Mouse (Mus musculus): ENCODE results near the gene C2cd2. TPM values are rescaled to one million over a fixed set of nuclear protein-coding genes. Genes with fewer than 3 reads are reported as not detected.
"Not testable (repeated sequence)": the region's sequence is repeated elsewhere in the genome, so short reads cannot be mapped to it uniquely, and the experiment has no call there.

Gene C2cd2
- 10 to 100 TPM; 27.0 to 29.6 TPM for total RNA-seq (2021)
- long read RNA-seq, experiment 1, full-length matches to known transcripts: 19 of 27 reads
- long read RNA-seq, experiment 1, partial matches to known transcripts: 0 of 27 reads
- long read RNA-seq, experiment 1, other reads (novel, unspliced or antisense): 8 of 27 reads
- long read RNA-seq, experiment 2, full-length matches to known transcripts: 4 of 10 reads
- long read RNA-seq, experiment 2, partial matches to known transcripts: 1 of 10 reads
- long read RNA-seq, experiment 2, other reads (novel, unspliced or antisense): 5 of 10 reads

- DNase-seq: peak; percentile 97 to 98
Observed at GRCm38 (mm10) chr16:97962151-97962948, at the start of gene C2cd2, which contains the start of gene Zbtb21. Gene C2cd2 (minus strand): TSS chr16:97962598. Gene Zbtb21 (minus strand): TSS chr16:97962622.

GRCm38 (mm10) chr16:97997383-97997731 is 35.0 kb upstream of the C2cd2 start:
- not testable (repeated sequence) for DNase-seq

GRCm38 (mm10) chr16:97996616-97997382 is 34.4 kb upstream of the C2cd2 start, which contains the start of gene B230307C23Rik:
Gene B230307C23Rik (plus strand): TSS chr16:97997315.
- DNase-seq: peak; percentile 91 to 93

- DNase-seq: peak; percentile 72 to 81
Observed at GRCm38 (mm10) chr16:97995849-97996615, 33.6 kb upstream of the C2cd2 start.

- DNase-seq: not testable (repeated sequence)
Observed at GRCm38 (mm10) chr16:97992477-97992876, 30.1 kb upstream of the C2cd2 start.

- no peak for DNase-seq
Observed at GRCm38 (mm10) chr16:97991517-97991916, 29.1 kb upstream of the C2cd2 start.

GRCm38 (mm10) chr16:97984589-97984988 is 22.2 kb upstream of the C2cd2 start:
- no peak for DNase-seq

- no peak for DNase-seq
Observed at GRCm38 (mm10) chr16:97981362-97981761, 19.0 kb upstream of the C2cd2 start.

GRCm38 (mm10) chr16:97977722-97978121 is 15.3 kb upstream of the C2cd2 start:
- no peak for DNase-seq

GRCm38 (mm10) chr16:97977277-97977676 is 14.9 kb upstream of the C2cd2 start:
- DNase-seq: no peak

- no peak for DNase-seq
Observed at GRCm38 (mm10) chr16:97963956-97964540, 1.6 kb upstream of the C2cd2 start.

- DNase-seq: no peak
Observed at GRCm38 (mm10) chr16:97961381-97962150, 832 bp downstream of the C2cd2 start.

- no peak for DNase-seq
Observed at GRCm38 (mm10) chr16:97960348-97960747, 2.0 kb downstream of the C2cd2 start.

- no peak for DNase-seq
Observed at GRCm38 (mm10) chr16:97958401-97958973, 3.9 kb downstream of the C2cd2 start.

GRCm38 (mm10) chr16:97957626-97958025 is 4.8 kb downstream of the C2cd2 start:
- DNase-seq: peak; percentile 56 to 61

GRCm38 (mm10) chr16:97956011-97956410 is 6.4 kb downstream of the C2cd2 start:
- no peak for DNase-seq

- no peak for DNase-seq
Observed at GRCm38 (mm10) chr16:97953300-97953699, 9.1 kb downstream of the C2cd2 start.

- no peak for DNase-seq
Observed at GRCm38 (mm10) chr16:97952801-97953200, 9.6 kb downstream of the C2cd2 start.

GRCm38 (mm10) chr16:97952371-97952770 is 10.0 kb downstream of the C2cd2 start:
- no peak for DNase-seq

- no peak for DNase-seq
Observed at GRCm38 (mm10) chr16:97950061-97950460, 12.3 kb downstream of the C2cd2 start.
